Mouse (Mus musculus) midbrain, embryonic 13.5 days (tissue): ENCODE measurements at regions not wholly inside any gene's neighbourhood (a gene's known extent, or its start where the extent isn't known, plus 50 kb on each side); places are given as distances from the start of the nearest gene placed in this dataset.

Experiments
- ATAC-seq: fragments of 200-750 bp; cut with Nextera tagmentation; 2 replicates; pipeline ENCODE4 v1.8.0; 2017; ENCODE audit warnings: mild to moderate bottlenecking, moderate TSS enrichment, moderate library complexity
- H3K27ac ChIP-seq: fragments of 300-500 bp; sonication (generic); 2 replicates; pipeline ENCODE4 v1.5.1; 2015; ENCODE audit warnings: inconsistent platforms, mild to moderate bottlenecking, moderate library complexity
- H3K27me3 ChIP-seq: fragments of 300-500 bp; sonication (generic); 2 replicates; pipeline ENCODE4 v1.6.1; 2015; ENCODE audit warnings: mild to moderate bottlenecking, inconsistent platforms
- H3K36me3 ChIP-seq: fragments of 300-500 bp; sonication (generic); 2 replicates; pipeline ENCODE4 v1.6.1; 2015; ENCODE audit warnings: mild to moderate bottlenecking, inconsistent platforms
- H3K4me1 ChIP-seq: fragments of 300-500 bp; sonication (generic); replicated peaks from 2 replicates; pipeline ENCODE4 v1.6.1; 2015; ENCODE audit warnings: inconsistent platforms
- H3K4me2 ChIP-seq: fragments of 300-500 bp; sonication (generic); replicated peaks from 2 replicates; pipeline ENCODE4 v1.6.1; 2015; ENCODE audit warnings: moderate library complexity, mild to moderate bottlenecking, inconsistent platforms
- H3K4me3 ChIP-seq: fragments of 300-500 bp; sonication (generic); replicated peaks from 2 replicates; pipeline ENCODE4 v1.5.1; 2015; ENCODE audit warnings: mild to moderate bottlenecking, inconsistent platforms
- H3K9ac ChIP-seq: fragments of 300-500 bp; sonication (generic); replicated peaks from 2 replicates; pipeline ENCODE4 v1.6.1; 2015; ENCODE audit warnings: mild to moderate bottlenecking, inconsistent platforms
- H3K9me3 ChIP-seq: fragments of 300-500 bp; sonication (generic); 2 replicates; pipeline ENCODE4 v1.6.1; 2016; ENCODE audit warnings: mild to moderate bottlenecking, inconsistent platforms
- WGBS: fragments of 180-500 bp; shearing (Covaris S2); methylation state at CpG from one replicate; pipeline ENCODE4 v1.1.7; 2015; 5-methylcytosine and 5-hydroxymethylcytosine counted together

- ATAC-seq: no peak
- H3K4me2 ChIP-seq: no peak overlapping the region
- no peaks in the 10 kb centered on the region for H3K9me3 ChIP-seq
- H3K36me3 ChIP-seq: no peaks in the 10 kb centered on the region
- no peak overlapping the region for H3K4me3 ChIP-seq
- H3K27me3 ChIP-seq: no peaks in the 10 kb centered on the region
- H3K9ac ChIP-seq: no peak overlapping the region
- no peak overlapping the region for H3K27ac ChIP-seq
- WGBS: 75% methylated on average over 3 of the region's 3 CpGs
- H3K4me1 ChIP-seq: no peaks in the 10 kb centered on the region
Measured at GRCm38 (mm10) chr12:49832118-49832847, 447.3 kb downstream of the Gm43517 start.

- no peak overlapping the region for H3K9ac ChIP-seq
- no peaks in the 10 kb centered on the region for H3K27me3 ChIP-seq
- no peak for ATAC-seq
- no peak overlapping the region for H3K4me2 ChIP-seq
- no peak overlapping the region for H3K27ac ChIP-seq
- no peaks in the 10 kb centered on the region for H3K36me3 ChIP-seq
- WGBS: 59% methylated on average over 7 of the region's 7 CpGs
- H3K9me3 ChIP-seq: no peaks in the 10 kb centered on the region
- no peak overlapping the region for H3K4me3 ChIP-seq
- H3K4me1 ChIP-seq: no peaks in the 10 kb centered on the region
Measured at GRCm38 (mm10) chr12:49836282-49837070, 451.5 kb downstream of the Gm43517 start.

GRCm38 (mm10) chr12:49885507-49885906, 500.5 kb downstream of the Gm43517 start:
- H3K36me3 ChIP-seq: no peaks in the 10 kb centered on the region
- no peaks in the 10 kb centered on the region for H3K9me3 ChIP-seq
- no peaks in the 10 kb centered on the region for H3K27me3 ChIP-seq
- H3K4me3 ChIP-seq: no peak overlapping the region
- ATAC-seq: no peak
- H3K4me2 ChIP-seq: no peak overlapping the region
- no peak overlapping the region for H3K27ac ChIP-seq
- H3K9ac ChIP-seq: no peak overlapping the region
- 82% methylated on average over 2 of the region's 2 CpGs for WGBS
- H3K4me1 ChIP-seq: no peaks in the 10 kb centered on the region

GRCm38 (mm10) chr12:49887246-49887645, 502.3 kb downstream of the Gm43517 start:
- Histone ChIP-seq H3K36me3 (no peaks in the 10 kb centered on the region), H3K27me3 (no peaks in the 10 kb centered on the region), H3K4me1 (no peaks in the 10 kb centered on the region), H3K4me3 (no peak overlapping the region), H3K9ac (no peak overlapping the region), H3K9me3 (no peaks in the 10 kb centered on the region), H3K27ac (no peak overlapping the region), H3K4me2 (no peak overlapping the region)
- 87% methylated on average over 2 of the region's 2 CpGs for WGBS
- no peak for ATAC-seq

GRCm38 (mm10) chr12:49897768-49898167, 512.8 kb downstream of the Gm43517 start:
- Histone ChIP-seq H3K4me3 (no peak overlapping the region), H3K4me1 (no peaks in the 10 kb centered on the region), H3K36me3 (no peaks in the 10 kb centered on the region), H3K27me3 (no peaks in the 10 kb centered on the region), H3K9me3 (no peaks in the 10 kb centered on the region), H3K9ac (no peak overlapping the region), H3K27ac (no peak overlapping the region), H3K4me2 (no peak overlapping the region)
- 84% methylated on average over 2 of the region's 2 CpGs for WGBS
- no peak for ATAC-seq

- Histone ChIP-seq H3K9me3 (no peaks in the 10 kb centered on the region), H3K4me3 (no peak overlapping the region), H3K9ac (no peak overlapping the region), H3K27ac (no peak overlapping the region), H3K4me2 (no peak overlapping the region), H3K36me3 (no peaks in the 10 kb centered on the region), H3K27me3 (no peaks in the 10 kb centered on the region), H3K4me1 (no peaks in the 10 kb centered on the region)
- no peak for ATAC-seq
- 92% methylated on average over 3 of the region's 3 CpGs for WGBS
Measured at GRCm38 (mm10) chr12:49915691-49916090, 530.7 kb downstream of the Gm43517 start.

- ATAC-seq: no peak
- Histone ChIP-seq H3K9ac (no peak overlapping the region), H3K4me3 (no peak overlapping the region), H3K27me3 (no peaks in the 10 kb centered on the region), H3K27ac (no peak overlapping the region), H3K36me3 (no peaks in the 10 kb centered on the region), H3K4me1 (no peaks in the 10 kb centered on the region), H3K9me3 (no peaks in the 10 kb centered on the region), H3K4me2 (no peak overlapping the region)
- 75% methylated on average over 2 of the region's 2 CpGs for WGBS
Measured at GRCm38 (mm10) chr12:49921608-49922007, 536.6 kb downstream of the Gm43517 start.

GRCm38 (mm10) chr12:49940818-49941217, 555.8 kb downstream of the Gm43517 start:
- H3K27me3 ChIP-seq: no peaks in the 10 kb centered on the region
- no peak overlapping the region for H3K27ac ChIP-seq
- H3K4me2 ChIP-seq: no peak overlapping the region
- H3K4me1 ChIP-seq: peaks cover 7% of the 10 kb centered on the region
- H3K4me3 ChIP-seq: no peak overlapping the region
- H3K9ac ChIP-seq: no peak overlapping the region
- H3K9me3 ChIP-seq: no peaks in the 10 kb centered on the region
- 86% methylated on average over 2 of the region's 2 CpGs for WGBS
- no peak for ATAC-seq
- no peaks in the 10 kb centered on the region for H3K36me3 ChIP-seq

- no peaks in the 10 kb centered on the region for H3K27me3 ChIP-seq
- no peaks in the 10 kb centered on the region for H3K36me3 ChIP-seq
- H3K9ac ChIP-seq: no peak overlapping the region
- H3K4me2 ChIP-seq: no peak overlapping the region
- H3K9me3 ChIP-seq: no peaks in the 10 kb centered on the region
- no peak overlapping the region for H3K27ac ChIP-seq
- peaks cover 14% of the 10 kb centered on the region for H3K4me1 ChIP-seq
- ATAC-seq: peak; percentile 74
- 57% methylated on average over 9 of the region's 9 CpGs for WGBS
- H3K4me3 ChIP-seq: no peak overlapping the region
Measured at GRCm38 (mm10) chr12:49944911-49945627, 560.1 kb downstream of the Gm43517 start.

GRCm38 (mm10) chr12:49945628-49946220, 560.8 kb downstream of the Gm43517 start:
- no peak overlapping the region for H3K4me2 ChIP-seq
- peak; percentile 77 for ATAC-seq

GRCm38 (mm10) chr12:49946752-49947260, 561.8 kb downstream of the Gm43517 start:
- Histone ChIP-seq H3K9ac (no peak overlapping the region), H3K27ac (no peak overlapping the region), H3K4me1 (peaks cover 14% of the 10 kb centered on the region), H3K36me3 (no peaks in the 10 kb centered on the region), H3K27me3 (no peaks in the 10 kb centered on the region), H3K9me3 (no peaks in the 10 kb centered on the region), H3K4me2 (no peak overlapping the region), H3K4me3 (no peak overlapping the region)
- 0 out of 2 replicates have a peak, but pooled peaks have one; percentile 38 for ATAC-seq
- 25% methylated on average over 5 of the region's 5 CpGs for WGBS

More at GRCm38 (mm10) chr12:49945628-49946220, 560.8 kb downstream of the Gm43517 start:
- Histone ChIP-seq H3K27me3 (no peaks in the 10 kb centered on the region), H3K4me3 (no peak overlapping the region), H3K4me1 (peaks cover 14% of the 10 kb centered on the region), H3K9ac (no peak overlapping the region), H3K36me3 (no peaks in the 10 kb centered on the region), H3K9me3 (no peaks in the 10 kb centered on the region), H3K27ac (peak overlapping the region; percentile 56; the same call in 1 of the 2 replicates)
- 33% methylated on average over 4 of the region's 4 CpGs for WGBS
